Mouse (Mus musculus) midbrain, embryonic 14.5 days (tissue): ENCODE results near the gene Nicn1. TPM values are rescaled to one million over a fixed set of nuclear protein-coding genes. Genes with fewer than 3 reads are reported as not detected.
"Not testable (repeated sequence)": the region's sequence is repeated elsewhere in the genome, so short reads cannot be mapped to it uniquely, and the experiment has no call there.

Experiments
- ATAC-seq: fragments of 200-750 bp; cut with Nextera tagmentation; 2 replicates; pipeline ENCODE4 v1.8.0; 2017; ENCODE audit warnings: moderate number of reproducible peaks, moderate library complexity; ENCODE audit not compliant: low FRiP score, low TSS enrichment
- DNase-seq: peaks from one replicate; pipeline ENCODE4 v3.0.0-alpha.2; 2015
- H3K27ac ChIP-seq: fragments of 300-500 bp; sonication (generic); replicated peaks from 2 replicates; pipeline ENCODE4 v1.5.1; 2014; ENCODE audit warnings: mild to moderate bottlenecking, low read depth, low read length, moderate library complexity
- H3K27me3 ChIP-seq: fragments of 300-500 bp; sonication (generic); 2 replicates; pipeline ENCODE4 v1.6.1; 2014; ENCODE audit warnings: low read length, control low read depth, mixed read lengths; ENCODE audit not compliant: control insufficient read depth, insufficient read depth
- H3K36me3 ChIP-seq: fragments of 300-500 bp; sonication (generic); 2 replicates; pipeline ENCODE4 v1.6.1; 2014; ENCODE audit warnings: low read length, control low read depth; ENCODE audit not compliant: control insufficient read depth, insufficient read depth
- H3K4me1 ChIP-seq: fragments of 300-500 bp; sonication (generic); 2 replicates; pipeline ENCODE4 v1.6.1; 2014; ENCODE audit warnings: mild to moderate bottlenecking, antibody characterized with exemption, low read length, control low read depth; ENCODE audit not compliant: control insufficient read depth, insufficient read depth
- H3K4me2 ChIP-seq: fragments of 300-500 bp; sonication (generic); 2 replicates; pipeline ENCODE4 v1.6.1; 2014; ENCODE audit warnings: mild to moderate bottlenecking, low read length, moderate library complexity
- H3K4me3 ChIP-seq: fragments of 300-500 bp; sonication (generic); replicated peaks from 2 replicates; pipeline ENCODE4 v1.5.1; 2014; ENCODE audit warnings: low read depth, low read length
- H3K9ac ChIP-seq: fragments of 300-500 bp; sonication (generic); replicated peaks from 2 replicates; pipeline ENCODE4 v1.6.1; 2014; ENCODE audit warnings: mild to moderate bottlenecking, low read length, moderate library complexity
- H3K9me3 ChIP-seq: fragments of 300-500 bp; sonication (generic); 2 replicates; pipeline ENCODE4 v1.6.1; 2016; ENCODE audit warnings: low read length, control low read depth, mixed read lengths; ENCODE audit not compliant: control insufficient read depth
- WGBS: fragments of 180-500 bp; shearing (Covaris S2); extraction: QIAGEN DNeasy Blood & Tissue Kit; methylation state at CpG from one replicate; pipeline ENCODE4 v1.1.7; 2014; 5-methylcytosine and 5-hydroxymethylcytosine counted together
- polyA plus RNA-seq: library from polyadenylated mRNA; unstranded; fragments of >200 nt; fragmentation: Nextera tagmentation; extraction: Ambion mirVana; gene quantifications from 2 replicates; pipeline ENCODE4 v1.2.1, GENCODE M21; 2014

Gene Nicn1
- polyA plus RNA-seq, 1 experiment from 2014 or later, result 138 TPM

DNA sequence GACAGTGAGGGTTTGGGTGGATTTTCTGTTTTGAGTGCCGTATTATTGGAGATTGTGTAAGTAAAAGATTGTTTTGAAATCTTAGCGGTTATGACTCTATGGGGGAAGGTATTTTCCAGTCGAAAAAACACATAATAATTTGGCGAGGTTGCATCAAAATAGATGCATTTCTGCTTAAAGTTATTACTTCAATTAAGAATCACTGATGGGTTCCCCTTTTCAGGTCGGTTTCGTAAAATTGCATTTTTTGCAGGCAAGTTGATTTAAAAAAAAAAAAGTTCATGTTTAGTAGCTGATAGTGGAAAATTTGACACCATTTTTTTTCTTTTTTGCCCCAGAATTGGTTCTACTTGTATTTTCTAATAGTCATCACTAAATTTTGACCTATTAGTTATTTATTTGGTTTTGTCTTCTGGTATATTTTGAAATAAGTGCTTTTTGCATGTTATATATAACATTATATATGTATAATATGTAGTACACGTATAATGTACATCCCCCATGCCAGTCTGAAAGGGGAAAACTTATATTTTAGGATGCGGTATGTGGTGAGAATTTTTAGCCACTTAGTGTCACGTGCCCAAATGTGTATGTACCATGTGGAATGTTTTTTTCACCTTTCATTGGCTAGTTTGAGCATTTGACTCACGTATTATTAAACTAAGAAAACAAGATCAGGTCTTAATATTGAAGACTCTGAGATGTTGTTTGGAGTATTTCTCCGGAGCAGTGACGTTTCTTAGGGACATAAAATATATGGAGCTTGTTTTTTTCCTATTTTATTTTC is 17.0 kb downstream of the Nicn1 start:
- peak overlapping the region; percentile 70 for H3K4me2 ChIP-seq
- peak overlapping the region; percentile 91 for H3K9ac ChIP-seq
- WGBS, result 26% methylated on average over 12 of the region's 12 CpGs
- no peaks in the 10 kb centered on the region for H3K27me3 ChIP-seq
- H3K36me3 ChIP-seq, result peaks cover 18% of the 10 kb centered on the region
- peak overlapping the region; percentile 97 for H3K27ac ChIP-seq
- no peak for ATAC-seq
- peak overlapping the region; percentile 89 for H3K4me3 ChIP-seq
- DNase-seq, result no peak
- H3K9me3 ChIP-seq, result no peaks in the 10 kb centered on the region
- H3K4me1 ChIP-seq, result peaks cover 37% of the 10 kb centered on the region

DNA sequence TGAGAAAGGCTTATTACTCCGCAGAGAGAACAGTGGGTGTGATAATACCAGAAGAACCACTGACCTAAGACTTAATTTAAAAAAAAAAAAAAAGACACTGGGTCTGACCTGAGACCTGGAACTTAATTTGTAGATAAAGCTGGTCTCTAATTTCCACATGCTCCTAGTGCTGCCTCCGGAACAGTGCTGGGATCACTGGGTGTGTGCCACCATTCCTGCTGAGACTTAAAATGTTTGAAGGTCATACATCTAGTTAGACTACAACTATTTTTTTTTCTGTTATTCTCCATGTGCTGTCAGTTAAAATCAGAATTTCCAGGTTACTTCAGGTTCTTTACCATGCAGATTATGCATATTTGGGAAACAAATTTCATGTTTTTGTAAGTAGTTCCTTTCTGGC is 17.9 kb downstream of the Nicn1 start:
- Histone ChIP-seq H3K36me3 (peaks cover 8% of the 10 kb centered on the region), H3K4me1 (peaks cover 37% of the 10 kb centered on the region), H3K4me3 (peak overlapping the region; percentile 89), H3K9ac (no peak overlapping the region), H3K27me3 (no peaks in the 10 kb centered on the region), H3K27ac (no peak overlapping the region), H3K4me2 (peak overlapping the region; percentile 70), H3K9me3 (no peaks in the 10 kb centered on the region)
- no peak for DNase-seq
- 80% methylated on average over 2 of the region's 2 CpGs for WGBS
- ATAC-seq, result no peak

DNA sequence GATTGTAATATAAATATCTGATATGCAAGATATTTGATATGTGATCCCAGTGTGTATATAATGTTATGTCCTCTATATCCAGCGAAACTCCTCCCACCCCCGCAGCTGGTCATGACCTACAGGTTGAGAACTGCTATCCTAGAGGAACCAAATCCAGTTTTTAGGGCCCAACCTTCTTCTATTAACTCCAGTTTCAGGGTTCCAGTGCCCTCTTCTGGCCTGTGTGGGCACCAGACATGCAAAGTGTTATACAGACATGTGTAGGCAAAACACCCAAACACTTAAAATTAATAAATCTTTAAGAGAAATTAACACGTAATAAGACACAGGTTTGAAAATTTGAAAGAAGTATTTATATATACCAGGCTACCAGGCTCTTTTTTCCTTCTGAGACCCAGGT is 27.3 kb downstream of the Nicn1 start:
- Histone ChIP-seq H3K4me2 (no peak overlapping the region), H3K4me1 (no peaks in the 10 kb centered on the region), H3K27ac (no peak overlapping the region), H3K4me3 (no peak overlapping the region), H3K27me3 (no peaks in the 10 kb centered on the region), H3K9ac (no peak overlapping the region), H3K9me3 (no peaks in the 10 kb centered on the region), H3K36me3 (peaks cover 22% of the 10 kb centered on the region; the same call in 1 of the 2 replicates)
- WGBS, result 94% methylated on average over 3 of the region's 3 CpGs
- no peak for ATAC-seq
- DNase-seq, result no peak

DNA sequence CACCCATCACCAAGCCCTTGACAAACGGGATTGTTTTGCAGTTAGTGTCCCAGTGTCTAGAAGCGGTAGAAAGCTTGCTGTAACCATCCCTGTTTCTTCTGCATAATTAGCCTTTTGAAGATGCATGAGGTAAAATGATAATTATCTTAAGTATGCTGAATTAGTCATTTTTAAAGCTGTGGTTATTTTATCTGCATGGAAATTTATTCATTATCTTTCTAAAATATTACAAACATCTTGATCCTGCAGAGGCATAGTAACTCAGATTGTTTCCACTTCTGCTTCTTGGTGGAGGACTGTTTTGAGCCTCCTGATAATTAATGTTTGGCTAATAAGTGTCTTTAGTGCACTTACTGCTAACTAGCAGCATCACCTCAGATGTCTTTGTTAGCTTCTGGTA is 28.2 kb downstream of the Nicn1 start:
- Histone ChIP-seq H3K27ac (no peak overlapping the region), H3K9me3 (no peaks in the 10 kb centered on the region), H3K27me3 (no peaks in the 10 kb centered on the region), H3K9ac (no peak overlapping the region), H3K4me2 (no peak overlapping the region), H3K36me3 (peaks cover 22% of the 10 kb centered on the region; the same call in 1 of the 2 replicates), H3K4me3 (no peak overlapping the region), H3K4me1 (no peaks in the 10 kb centered on the region)
- 85% methylated on average over 2 of the region's 2 CpGs for WGBS
- ATAC-seq (no peak), DNase-seq (no peak)

DNA sequence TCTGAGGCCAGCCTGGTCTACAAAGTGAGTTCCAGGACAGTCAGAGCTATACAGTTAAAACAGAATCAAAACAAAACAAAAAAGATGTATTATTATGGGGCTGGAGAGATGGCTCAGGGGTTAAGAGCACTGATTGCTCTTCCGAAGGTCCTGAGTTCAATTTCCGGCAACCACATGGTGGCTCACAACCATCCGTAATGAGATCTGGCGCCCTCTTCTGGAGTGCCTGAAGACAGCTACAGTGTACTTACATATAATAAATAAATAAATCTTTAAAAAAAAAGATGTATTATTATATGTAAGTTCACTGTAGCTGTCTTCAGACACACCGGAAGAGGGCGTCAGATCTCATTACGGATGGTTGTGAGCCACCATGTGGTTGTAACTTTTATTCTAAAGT is 31.8 kb downstream of the Nicn1 start:
- not testable (repeated sequence) for DNase-seq, H3K4me2 ChIP-seq, ATAC-seq, H3K4me1 ChIP-seq, H3K27ac ChIP-seq, H3K9ac ChIP-seq, H3K4me3 ChIP-seq, H3K9me3 ChIP-seq, H3K27me3 ChIP-seq
- H3K36me3 ChIP-seq, result peaks cover 11% of the 10 kb centered on the region; the same call in 1 of the 2 replicates
- 93% methylated on average over 7 of the region's 7 CpGs for WGBS

DNA sequence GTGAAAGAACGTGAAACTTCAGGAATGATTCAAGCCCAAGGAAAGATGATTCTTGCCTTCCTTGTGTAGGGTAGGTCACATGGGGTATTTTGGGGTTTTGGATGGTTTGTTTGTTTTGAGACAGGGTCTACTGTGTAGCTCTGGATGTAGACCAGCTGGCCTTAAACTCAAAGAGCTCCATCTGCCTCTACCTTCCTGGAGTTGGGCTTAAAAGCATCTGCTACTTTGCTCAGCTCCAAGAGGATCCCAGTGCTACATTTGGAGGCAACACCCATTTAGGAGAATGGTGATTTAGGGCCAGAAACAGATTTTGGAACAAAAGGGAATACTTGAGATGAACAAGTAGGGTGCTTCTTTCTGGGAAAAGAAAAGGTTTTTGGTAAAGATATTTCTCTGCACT is 34.6 kb downstream of the Nicn1 start:
- ATAC-seq (no peak), DNase-seq (no peak)
- Histone ChIP-seq H3K4me1 (no peaks in the 10 kb centered on the region), H3K4me2 (no peak overlapping the region), H3K9ac (no peak overlapping the region), H3K9me3 (no peaks in the 10 kb centered on the region), H3K27me3 (no peaks in the 10 kb centered on the region), H3K36me3 (peaks cover 18% of the 10 kb centered on the region), H3K27ac (no peak overlapping the region), H3K4me3 (no peak overlapping the region)
- 97% methylated on average over 1 of the region's 1 CpGs for WGBS

DNA sequence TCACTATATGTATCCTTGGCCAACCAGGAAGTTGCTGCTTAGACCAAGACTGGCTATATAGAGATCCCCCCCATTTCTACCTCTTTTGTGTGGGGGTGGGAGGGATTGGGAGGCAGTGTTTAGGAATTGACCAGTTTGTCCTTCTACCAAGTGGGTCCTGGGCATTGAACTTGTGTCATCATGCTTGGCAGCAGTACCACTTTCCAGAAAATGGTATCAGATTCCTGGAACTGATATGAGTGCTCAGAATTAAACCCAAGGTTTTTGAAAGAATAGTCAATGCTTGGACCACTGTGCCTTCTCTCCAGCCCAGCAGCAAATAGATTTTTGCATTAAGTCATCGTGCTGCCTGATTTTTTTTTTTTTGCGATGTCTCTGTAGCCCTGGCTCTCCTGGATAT is 35.6 kb downstream of the Nicn1 start:
- H3K4me1 ChIP-seq, result no peaks in the 10 kb centered on the region
- no peak overlapping the region for H3K27ac ChIP-seq
- H3K27me3 ChIP-seq, result no peaks in the 10 kb centered on the region
- no peak overlapping the region for H3K4me2 ChIP-seq
- WGBS, result 99% methylated on average over 2 of the region's 2 CpGs
- no peak for ATAC-seq
- H3K9ac ChIP-seq, result no peak overlapping the region
- H3K4me3 ChIP-seq, result no peak overlapping the region
- peaks cover 21% of the 10 kb centered on the region for H3K36me3 ChIP-seq
- no peak for DNase-seq
- H3K9me3 ChIP-seq, result no peaks in the 10 kb centered on the region

DNA sequence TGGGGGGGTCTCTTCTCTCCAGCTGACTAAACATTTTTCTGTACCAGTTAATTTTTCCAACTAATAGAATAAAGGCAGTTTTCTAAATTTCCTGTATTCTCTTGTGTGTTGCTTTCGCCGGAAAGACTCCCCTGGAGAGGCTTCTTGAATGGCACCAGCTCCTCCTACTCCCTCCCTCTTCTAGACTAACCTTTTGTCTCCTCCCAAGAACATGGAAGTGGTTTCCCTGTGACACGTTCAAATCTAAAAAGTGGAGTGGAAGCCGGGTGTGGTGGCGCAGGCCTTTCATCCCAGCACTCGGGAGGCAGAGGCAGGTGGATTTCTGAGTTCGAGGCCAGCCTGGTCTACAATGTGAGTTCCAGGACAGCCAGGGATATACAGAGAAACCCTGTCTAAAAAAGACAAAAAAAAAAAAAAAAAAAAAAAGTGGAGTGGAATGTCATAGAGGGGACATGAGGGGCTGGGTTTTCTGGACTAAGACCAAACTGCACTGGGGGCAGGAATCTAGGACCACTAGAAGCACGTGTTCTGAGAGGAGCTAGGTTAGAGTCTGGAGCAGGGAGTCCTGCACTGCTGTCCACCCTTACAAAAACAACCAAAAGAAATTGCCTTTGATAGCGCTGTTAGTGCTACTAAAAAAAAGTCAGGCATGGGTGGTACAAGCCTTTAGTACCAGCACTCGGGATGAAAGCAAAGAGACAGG is 47.8 kb downstream of the Nicn1 start:
- H3K4me2 ChIP-seq, result peak overlapping the region; percentile 85; the same call in 1 of the 2 replicates
- H3K4me3 ChIP-seq, result peak overlapping the region; percentile 73; the same call in 1 of the 2 replicates
- H3K4me1 ChIP-seq, result peaks cover 10% of the 10 kb centered on the region
- no peaks in the 10 kb centered on the region for H3K27me3 ChIP-seq
- 72% methylated on average over 10 of the region's 10 CpGs for WGBS
- ATAC-seq (no peak), DNase-seq (no peak)
- H3K9ac ChIP-seq, result no peak overlapping the region
- H3K36me3 ChIP-seq, result peaks cover 34% of the 10 kb centered on the region
- peak overlapping the region; percentile 92 for H3K27ac ChIP-seq
- no peaks in the 10 kb centered on the region for H3K9me3 ChIP-seq

DNA sequence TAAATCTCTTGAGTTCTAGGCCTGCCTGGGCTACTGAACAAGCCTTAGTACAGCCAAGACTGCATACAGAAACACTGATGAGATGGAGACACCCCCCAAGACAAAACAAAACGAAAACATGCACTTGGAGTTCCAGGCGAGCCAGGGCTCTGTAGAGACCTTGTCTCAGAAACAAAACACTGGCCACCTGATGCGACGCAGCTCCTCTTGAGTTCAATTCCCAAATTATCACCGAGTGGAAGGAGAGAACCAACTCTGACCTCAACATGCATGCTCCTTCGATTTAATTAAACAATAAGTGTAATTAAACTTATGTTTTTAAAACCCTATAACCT is 48.3 kb downstream of the Nicn1 start:
- ATAC-seq (peak; percentile 7; the same call in 1 of the 2 replicates), DNase-seq (no peak)
- peaks cover 10% of the 10 kb centered on the region for H3K4me1 ChIP-seq
- H3K36me3 ChIP-seq, result peaks cover 29% of the 10 kb centered on the region
- peak overlapping the region; percentile 85 for H3K4me2 ChIP-seq
- H3K9me3 ChIP-seq, result no peaks in the 10 kb centered on the region
- no peaks in the 10 kb centered on the region for H3K27me3 ChIP-seq
- peak overlapping the region; percentile 73 for H3K4me3 ChIP-seq
- peak overlapping the region; percentile 92 for H3K27ac ChIP-seq
- H3K9ac ChIP-seq, result peak overlapping the region; percentile 88
- WGBS, result 30% methylated on average over 6 of the region's 6 CpGs
